ENCODE assay signal across 22 mouse cellular contexts in genomic region chr3:16860034-16860433, GRCm38 (mm10).
"Had no signal": no experiment of that assay in that cellular context is flagged by ENCODE, and none has a peak within 500 bp of the region (broad histone marks: within the 10 kb centered on the region; RNA-seq: fewer than 3 reads in every experiment).

No protein-coding gene starts in this region.

- H3K27me3 ChIP-seq: limb, embryonic 13.5 days; liver, embryonic 12.5 days; liver, embryonic 15.5 days; lung, embryonic 15.5 days; megakaryocyte, embryonic 14.5 days; midbrain, embryonic 12.5 days had no signal

- H3K27ac ChIP-seq: kidney, postnatal 0 days; layer of hippocampus, adult 2 months; limb, embryonic 10.5 days; limb, embryonic 13.5 days; liver, embryonic 12.5 days; liver, embryonic 15.5 days; lung, embryonic 15.5 days; stomach, postnatal 0 days had no signal

- H3K9ac ChIP-seq: limb, embryonic 13.5 days; liver, embryonic 12.5 days; liver, embryonic 15.5 days; lung, embryonic 15.5 days; midbrain, embryonic 12.5 days had no signal

- H3K4me3 ChIP-seq: layer of hippocampus, adult 2 months; limb, embryonic 10.5 days; limb, embryonic 13.5 days; liver, embryonic 12.5 days; liver, embryonic 15.5 days; lung, embryonic 15.5 days; megakaryocyte, embryonic 14.5 days; midbrain, embryonic 12.5 days had no signal

- H3K4me2 ChIP-seq: limb, embryonic 13.5 days; liver, embryonic 12.5 days; liver, embryonic 15.5 days; lung, embryonic 15.5 days; midbrain, embryonic 12.5 days had no signal

- ATAC-seq: liver, embryonic 12.5 days had no signal

- H3K36me3 ChIP-seq: limb, embryonic 10.5 days; limb, embryonic 13.5 days; liver, embryonic 12.5 days; liver, embryonic 15.5 days; lung, embryonic 15.5 days; midbrain, embryonic 12.5 days had no signal

- H3K9me3 ChIP-seq: limb, embryonic 10.5 days; limb, embryonic 13.5 days; liver, embryonic 12.5 days; liver, embryonic 15.5 days; lung, embryonic 15.5 days; midbrain, embryonic 12.5 days had no signal

- DNase-seq: kidney, adult 9 months; kidney, postnatal 25 days; layer of hippocampus, adult 9-11 months; liver; lung, adult 18-20 months; lung, postnatal 10 days; lung, postnatal 36 days; right cerebral cortex, postnatal 14 days; right cerebral cortex, postnatal 4 days; thymus, adult 2 months; thymus, postnatal 14 days; thymus, postnatal 4 days had no signal

- H3K4me1 ChIP-seq: limb, embryonic 10.5 days; limb, embryonic 13.5 days; liver, embryonic 12.5 days; liver, embryonic 15.5 days; lung, embryonic 15.5 days; megakaryocyte, embryonic 14.5 days; midbrain, embryonic 12.5 days had no signal
